Mouse (Mus musculus) left cerebral cortex, postnatal 25 days (tissue): ENCODE data around the gene Rnf121. TPM values are rescaled to one million over a fixed set of nuclear protein-coding genes. Genes with fewer than 3 reads are reported as not detected.
A peak's percentile ranks its signal among the peaks of the same experiment; 100 is the strongest.
"Not testable (repeated sequence)": the region's sequence is repeated elsewhere in the genome, so short reads cannot be mapped to it uniquely, and the experiment has no call there.

ENCODE experiments used
- DNase-seq, 2 experiments: peaks; one replicate each; pipeline ENCODE4 v3.0.0; 2022; ENCODE audit warnings: low spot score in 2 of 2, mixed read lengths in 1 of 2
- intact Hi-C: fragments of 180-260 bp; cut with DNase I; formaldehyde crosslinking; loops from one replicate; pipeline ENCODE4 v1.15.1; 2025
- total RNA-seq, 2 experiments: library from RNA; stranded (reverse); gene quantifications; 2 replicates each; pipeline ENCODE4 v1.2.3; 2021

The Rnf121 gene
- total RNA-seq, 2 experiments from 2014 or later, result 45.0 to 48.1 TPM

GRCm38 (mm10) chr7:102076714-102077296, 11.5 kb upstream of the Rnf121 start:
- intact Hi-C loops, result loop anchor here (1.0 to 5.0 kb wide), 3 partner anchors 78 to 425 kb away; no protein-coding TSS in a partner anchor
- no peak for DNase-seq

GRCm38 (mm10) chr7:102066363-102066762, 1.1 kb upstream of the Rnf121 start:
- DNase-seq, result no peak
- intact Hi-C loops, result loop anchor here (5.0 kb wide), 1 partner anchor 134 kb away; the partner anchor contains the start of genes Lrrc51 and Numa1

DNA sequence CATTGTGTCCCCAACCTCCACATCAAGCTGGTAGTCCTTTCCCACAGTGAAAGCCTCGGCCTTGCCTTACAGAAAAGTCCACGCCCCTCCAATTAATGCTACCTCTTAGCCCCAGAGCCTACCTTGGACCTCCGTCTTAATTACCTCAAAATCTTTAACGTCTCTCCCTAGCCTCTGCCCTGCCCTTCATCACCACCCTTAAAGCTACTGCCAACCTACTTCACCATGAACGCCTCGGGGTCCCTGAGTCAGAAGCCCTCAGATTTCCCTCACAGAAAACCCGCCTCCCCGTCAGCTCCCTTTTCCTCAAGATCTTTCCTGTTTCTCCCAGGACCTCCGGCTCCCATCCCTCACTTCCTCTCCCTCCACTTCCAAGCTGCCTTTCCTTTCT, 619 bp downstream of the Rnf121 start:
- intact Hi-C loops, result loop anchor here (5.0 kb wide), 1 partner anchor 132 kb away; the partner anchor contains the start of genes Lrrc51 and Numa1
- no peak for DNase-seq

- DNase-seq, result no peak
- intact Hi-C loops, result no loop called here
Measured at GRCm38 (mm10) chr7:102063891-102064290, 1.4 kb downstream of the Rnf121 start.

GRCm38 (mm10) chr7:102062203-102062602, 3.1 kb downstream of the Rnf121 start:
- no peak for DNase-seq
- intact Hi-C loops, result no loop called here

- no peak for DNase-seq
- intact Hi-C loops, result no loop called here
Measured at GRCm38 (mm10) chr7:102061353-102061752, 3.9 kb downstream of the Rnf121 start.

DNA sequence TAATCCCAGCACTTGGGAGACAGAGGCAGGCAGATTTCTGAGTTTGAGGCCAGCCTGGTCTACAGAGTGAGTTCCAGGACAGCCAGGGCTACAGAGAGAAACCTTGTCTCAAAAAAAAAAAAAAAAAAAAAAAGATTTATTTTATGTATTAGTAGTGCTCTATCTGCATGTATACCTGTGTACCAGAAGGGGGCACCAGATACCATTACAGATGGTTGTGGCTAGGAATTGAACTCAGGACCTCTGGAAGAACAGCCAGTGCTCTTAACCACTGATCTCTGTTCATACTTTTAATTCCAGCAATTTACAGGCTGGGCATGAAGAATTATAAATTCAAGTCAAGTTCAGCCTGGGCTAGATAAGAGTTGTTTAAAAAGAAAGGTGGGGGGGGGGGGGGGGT, 16.7 kb downstream of the Rnf121 start:
- intact Hi-C loops, DNase-seq: not testable (repeated sequence)

DNA sequence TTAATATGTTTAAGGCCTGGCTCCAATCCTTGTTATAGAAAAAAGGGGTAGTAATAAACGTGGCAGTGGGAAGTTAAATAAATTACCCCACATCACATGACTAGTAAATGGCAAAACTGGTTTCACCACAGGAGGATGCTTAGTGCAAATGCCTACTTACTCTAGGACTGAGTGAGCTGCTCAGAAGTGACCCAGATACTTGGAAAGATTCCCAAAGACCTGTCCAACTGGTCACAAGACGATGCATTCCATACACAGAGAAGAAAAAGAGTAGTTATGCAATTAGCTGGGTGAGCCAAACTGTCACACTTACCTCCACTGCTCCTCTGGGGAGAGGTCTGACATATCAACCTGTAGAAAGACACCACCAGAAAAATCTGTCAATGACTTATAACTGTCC, 23.0 kb downstream of the Rnf121 start:
- intact Hi-C loops, result no loop called here
- DNase-seq, result no peak

- intact Hi-C loops, result no loop called here
Measured at GRCm38 (mm10) chr7:102037318-102037717, 28.0 kb downstream of the Rnf121 start.

GRCm38 (mm10) chr7:102035534-102035933, 29.7 kb downstream of the Rnf121 start:
- peak in 1 of 2 experiments; percentile 45 for DNase-seq
- intact Hi-C loops, result no loop called here

More at GRCm38 (mm10) chr7:102037318-102037717, 28.0 kb downstream of the Rnf121 start:
- peak in 1 of 2 experiments; percentile 68 for DNase-seq

- intact Hi-C loops, result no loop called here
- DNase-seq, result no peak
Measured at GRCm38 (mm10) chr7:102034904-102035303, 30.4 kb downstream of the Rnf121 start.

GRCm38 (mm10) chr7:102025187-102026119, 39.8 kb downstream of the Rnf121 start:
- intact Hi-C loops, result no loop called here
- DNase-seq, result no peak

- peak in 1 of 2 experiments; percentile 77 for DNase-seq
- intact Hi-C loops, result no loop called here
Measured at GRCm38 (mm10) chr7:102023821-102024220, 41.4 kb downstream of the Rnf121 start.

GRCm38 (mm10) chr7:102020934-102021333, 44.3 kb downstream of the Rnf121 start:
- DNase-seq, intact Hi-C loops: not testable (repeated sequence)

DNA sequence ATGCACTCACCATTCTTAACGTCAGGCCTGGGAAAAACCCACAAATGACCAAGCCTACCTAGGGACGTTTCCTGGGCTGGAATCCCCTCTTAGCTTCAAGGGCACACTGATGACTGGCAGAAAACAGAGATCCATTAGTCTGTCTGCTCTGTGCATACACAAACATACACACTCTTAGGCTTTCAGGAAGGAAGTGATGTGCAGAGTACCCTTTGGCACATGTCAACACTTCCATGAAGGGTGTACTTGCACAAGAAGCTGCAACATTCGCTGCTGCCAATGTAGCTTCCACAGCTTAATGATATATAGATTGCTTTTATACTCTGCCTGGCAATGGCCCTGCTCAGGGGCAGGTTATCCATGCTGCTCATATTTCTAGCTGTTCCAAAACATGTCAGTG, 45.9 kb downstream of the Rnf121 start:
- intact Hi-C loops, result no loop called here
- DNase-seq, result no peak

- intact Hi-C loops, result no loop called here
Measured at GRCm38 (mm10) chr7:102018590-102018989, 46.7 kb downstream of the Rnf121 start, which contains the start of gene Il18bp. Il18bp (minus strand) TSS chr7:102018690.

DNA sequence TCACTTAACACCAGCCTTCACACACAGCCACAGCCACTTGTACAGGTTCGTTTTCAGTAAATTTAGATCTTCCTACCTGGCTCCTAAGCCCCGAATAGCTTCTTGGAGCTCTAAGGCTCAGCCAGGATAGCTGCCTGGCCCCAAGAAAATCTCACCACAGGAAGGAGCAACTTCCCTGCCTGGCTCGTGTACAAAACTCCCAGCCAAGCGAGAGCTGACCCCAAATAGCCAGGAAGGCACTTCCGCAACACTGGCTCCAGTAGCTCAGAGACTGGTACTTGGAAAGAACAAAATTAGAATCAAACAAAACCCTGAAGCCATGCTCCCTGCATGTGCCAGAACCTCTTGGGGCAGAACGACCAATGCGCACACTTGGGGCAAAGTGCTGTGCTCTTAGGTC, 47.2 kb downstream of the Rnf121 start:
- intact Hi-C loops, result no loop called here

More at GRCm38 (mm10) chr7:102018590-102018989, 46.7 kb downstream of the Rnf121 start, which contains the start of gene Il18bp:
- no peak for DNase-seq

GRCm38 (mm10) chr7:102017452-102017851, 47.8 kb downstream of the Rnf121 start:
- intact Hi-C loops, result no loop called here
- DNase-seq, result no peak

More for the DNA sequence above, 47.2 kb downstream of the Rnf121 start:
- no peak for DNase-seq

- intact Hi-C loops, result no loop called here
- DNase-seq, result no peak
Measured at GRCm38 (mm10) chr7:102016936-102017335, 48.3 kb downstream of the Rnf121 start.

- intact Hi-C loops, result no loop called here
- DNase-seq, result no peak
Measured at GRCm38 (mm10) chr7:102014995-102015394, 50.3 kb downstream of the Rnf121 start.
